Mouse (Mus musculus): ENCODE measurements around the gene Ifi205.

DNA sequence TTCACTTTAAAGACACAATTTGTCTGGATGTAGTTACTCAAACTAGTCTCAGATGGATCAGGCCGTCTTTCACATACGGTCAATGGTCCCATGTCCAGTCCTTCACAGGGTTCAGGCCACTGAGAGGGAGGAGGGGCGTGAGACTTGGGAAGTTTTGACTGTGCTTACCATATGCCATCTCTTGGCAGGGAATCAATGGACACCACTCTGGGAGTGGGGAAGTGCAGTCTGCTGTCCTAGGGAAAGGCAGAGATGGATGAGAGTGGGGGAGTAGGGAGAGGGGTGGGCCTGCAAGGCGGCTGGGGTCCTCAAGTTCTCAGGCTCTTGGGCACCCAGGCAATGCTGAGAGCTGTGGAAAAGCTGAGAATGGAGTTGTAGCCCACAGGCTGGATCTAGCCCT, 36.6 kb downstream of the Ifi205 start:
- TF ChIP-seq POLR2A (IDR thresholded peaks at IDR 0.05; ENCODE audit: borderline replicate concordance, low read depth, low read length) (no peak), CTCF (IDR thresholded peaks at IDR 0.05; ENCODE audit: low read depth, low read length) (no peak)
